Mouse (Mus musculus): ENCODE results near the gene H2-D1.
"Not testable (repeated sequence)": the region's sequence is repeated elsewhere in the genome, so short reads cannot be mapped to it uniquely, and the experiment has no call there.

Gene H2-D1

GRCm38 (mm10) chr17:35262664-35263522 is at the start of gene H2-D1:
H2-D1 (plus strand) TSS chr17:35262730.
- DNase-seq = peak; percentile 99

- DNase-seq = no peak
These were observed 49.5 kb upstream of the H2-D1 start for GRCm38 (mm10) chr17:35213071-35213470.

- peak; percentile 63 for DNase-seq
These were observed 43.9 kb upstream of the H2-D1 start for GRCm38 (mm10) chr17:35218516-35219193.

- DNase-seq = peak; percentile 81
These were observed 42.9 kb upstream of the H2-D1 start for GRCm38 (mm10) chr17:35219601-35220041.

- DNase-seq = no peak
These were observed 42.2 kb upstream of the H2-D1 start, which contains the start of gene Gm16181 for GRCm38 (mm10) chr17:35220156-35220952. Gm16181 (plus strand) TSS chr17:35220834.

- DNase-seq = peak; percentile 78
These were observed 40.2 kb upstream of the H2-D1 start for GRCm38 (mm10) chr17:35222299-35222698.

GRCm38 (mm10) chr17:35224641-35225040 is 37.9 kb upstream of the H2-D1 start:
- DNase-seq = no peak

GRCm38 (mm10) chr17:35225456-35225855 is 37.1 kb upstream of the H2-D1 start:
- no peak for DNase-seq

GRCm38 (mm10) chr17:35226561-35227046 is 35.9 kb upstream of the H2-D1 start:
- DNase-seq = peak; percentile 69

GRCm38 (mm10) chr17:35231022-35231421 is 31.5 kb upstream of the H2-D1 start:
- no peak for DNase-seq

GRCm38 (mm10) chr17:35232043-35232442 is 30.5 kb upstream of the H2-D1 start:
- peak; percentile 91 for DNase-seq

- DNase-seq = peak; percentile 70
These were observed 29.9 kb upstream of the H2-D1 start for GRCm38 (mm10) chr17:35232659-35233058.

- DNase-seq = no peak
These were observed 29.2 kb upstream of the H2-D1 start, which contains the start of gene Atp6v1g2 for GRCm38 (mm10) chr17:35233114-35233980. Atp6v1g2 (plus strand) TSS chr17:35233660.

- DNase-seq = not testable (repeated sequence)
These were observed 28.4 kb upstream of the H2-D1 start for GRCm38 (mm10) chr17:35234090-35234489.

- DNase-seq = peak; percentile 61
These were observed 27.6 kb upstream of the H2-D1 start for GRCm38 (mm10) chr17:35234903-35235302.

- DNase-seq = peak; percentile 91
These were observed 26.7 kb upstream of the H2-D1 start, which contains the start of gene Nfkbil1 for GRCm38 (mm10) chr17:35235614-35236389. Nfkbil1 (minus strand) TSS chr17:35235792.

GRCm38 (mm10) chr17:35236390-35236746 is 26.2 kb upstream of the H2-D1 start:
- peak; percentile 99 for DNase-seq

- no peak for DNase-seq
These were observed 25.5 kb upstream of the H2-D1 start for GRCm38 (mm10) chr17:35236996-35237395.

GRCm38 (mm10) chr17:35237504-35237903 is 25.0 kb upstream of the H2-D1 start:
- no peak for DNase-seq

GRCm38 (mm10) chr17:35239700-35240099 is 22.8 kb upstream of the H2-D1 start:
- DNase-seq = no peak

Data from thymus, postnatal 14 days (tissue).